Mouse (Mus musculus) heart, adult 2 months (tissue): ENCODE data around the gene Cfb. TPM values are rescaled to one million over a fixed set of nuclear protein-coding genes. Genes with fewer than 3 reads are reported as not detected.
"Not testable (repeated sequence)": the region's sequence is repeated elsewhere in the genome, so short reads cannot be mapped to it uniquely, and the experiment has no call there.

Source experiments
- DNase-seq, 2 experiments: peaks; one replicate each; pipeline ENCODE4 v3.0.0; 2021
- H3K27ac ChIP-seq: fragments of 200-600 bp; 2 replicates; pipeline ENCODE4 v1.8.1; 2022
- H3K27me3 ChIP-seq: fragments of 200-500 bp; 2 replicates; pipeline ENCODE4 v1.6.1; 2012; ENCODE audit warnings: mild to moderate bottlenecking, low read length, inconsistent platforms, mixed read lengths; ENCODE audit not compliant: control insufficient read depth, insufficient read depth
- H3K36me3 ChIP-seq: fragments of 200-500 bp; 2 replicates; pipeline ENCODE4 v1.6.1; 2012; ENCODE audit warnings: low read length, inconsistent platforms; ENCODE audit not compliant: control insufficient read depth, insufficient read depth
- H3K4me1 ChIP-seq: fragments of 200-500 bp; 2 replicates; pipeline ENCODE4 v1.6.1; 2011; ENCODE audit warnings: low read length; ENCODE audit not compliant: control insufficient read depth, insufficient read depth
- H3K4me3 ChIP-seq: fragments of 200-600 bp; 2 replicates; pipeline ENCODE4 v1.8.1; 2022
- H3K79me2 ChIP-seq: fragments of 200-500 bp; replicated peaks from 2 replicates; pipeline ENCODE4 v1.6.1; 2012; ENCODE audit warnings: mild to moderate bottlenecking, inconsistent platforms, low read length, moderate library complexity, mixed read lengths; ENCODE audit not compliant: control insufficient read depth, insufficient read depth
- H3K9ac ChIP-seq: fragments of 200-500 bp; 2 replicates; pipeline ENCODE4 v1.6.1; 2012; ENCODE audit warnings: low read depth, mild to moderate bottlenecking, control low read depth, inconsistent platforms, low read length, mixed read lengths
- CTCF ChIP-seq: fragments of 200-600 bp; IDR thresholded peaks from 2 replicates; pipeline ENCODE4 v1.8.1; 2022; ENCODE audit warnings: antibody characterized with exemption, mild to moderate bottlenecking, moderate library complexity
- EP300 ChIP-seq: fragments of 200-500 bp; IDR thresholded peaks from 2 replicates; pipeline ENCODE4 v1.6.1; 2011; ENCODE audit warnings: low read depth, low read length, control low read depth; ENCODE audit not compliant: insufficient read depth
- POLR2A ChIP-seq: fragments of 200-500 bp; IDR thresholded peaks from 2 replicates; pipeline ENCODE4 v1.6.1; 2011; ENCODE audit warnings: mild to moderate bottlenecking, low read depth, low read length, control low read depth; ENCODE audit not compliant: insufficient read depth
- WGBS: fragments of 180-500 bp; shearing (Covaris S2); methylation state at CpG from one replicate; pipeline ENCODE4 v1.1.7; 2018; 5-methylcytosine and 5-hydroxymethylcytosine counted together
- intact Hi-C: fragments of 180-260 bp; cut with DNase I; formaldehyde crosslinking; loops from one replicate; pipeline ENCODE4 v1.15.1; 2025
- polyA plus RNA-seq: library from polyadenylated mRNA; depleted of rRNA; stranded (reverse); fragments of >200 nt; gene quantifications from 2 replicates; pipeline ENCODE4 v1.2.3, GENCODE M21; 2012
- total RNA-seq, 2 experiments: library from RNA; stranded (reverse); gene quantifications; 2 replicates each; pipeline ENCODE4 v1.2.3; 2021

Gene Cfb
- total and polyA plus RNA-seq, 3 experiments = 2.6 to 5.7 (median 3.8) TPM

- Histone ChIP-seq H3K9ac (no peak overlapping the region), H3K27me3 (no peaks in the 10 kb centered on the region), H3K27ac (no peak overlapping the region), H3K4me1 (peaks cover 4% of the 10 kb centered on the region), H3K36me3 (no peaks in the 10 kb centered on the region), H3K79me2 (peaks cover 2% of the 10 kb centered on the region; the same call in 1 of the 2 replicates), H3K4me3 (no peak overlapping the region)
- no peak for DNase-seq
- WGBS = 84% methylated on average over 7 of the region's 7 CpGs
- no peak for TF ChIP-seq EP300
- TF ChIP-seq POLR2A = no peak
- no peak for TF ChIP-seq CTCF
- intact Hi-C loops = loop anchor here (5.0 to 10.0 kb wide), 2 partner anchors 144 to 406 kb away; partner anchors contain the start of genes Ddx39b and Lsm2
Measured at GRCm38 (mm10) chr17:34838785-34839184, 23.5 kb downstream of the Cfb start.

GRCm38 (mm10) chr17:34837464-34838324 lies 24.6 kb downstream of the Cfb start:
- intact Hi-C loops = loop anchor here (1.0 to 10.0 kb wide), 3 partner anchors 13 to 407 kb away; partner anchors contain the start of genes Ddx39b, Lsm2, Nelfe and Skiv2l
- TF ChIP-seq EP300 (no peak), POLR2A (no peak), CTCF (no peak)
- peak overlapping the region; percentile 67 for H3K9ac ChIP-seq
- 36% methylated on average over 43 of the region's 43 CpGs for WGBS
- no peak for DNase-seq
- H3K36me3 ChIP-seq = no peaks in the 10 kb centered on the region
- peaks cover 2% of the 10 kb centered on the region; the same call in 1 of the 2 replicates for H3K79me2 ChIP-seq
- H3K4me1 ChIP-seq = peaks cover 4% of the 10 kb centered on the region
- H3K4me3 ChIP-seq = peak overlapping the region; percentile 63
- H3K27me3 ChIP-seq = no peaks in the 10 kb centered on the region
- H3K27ac ChIP-seq = peak overlapping the region; percentile 74

- no peaks in the 10 kb centered on the region for H3K36me3 ChIP-seq
- H3K27ac ChIP-seq = peak within 1 kb of the TSS; percentile 74
- peaks cover 2% of the 10 kb centered on the region; the same call in 1 of the 2 replicates for H3K79me2 ChIP-seq
- peak; percentile 96 to 97 for DNase-seq
- intact Hi-C loops = loop anchor here (1.0 to 10.0 kb wide), 3 partner anchors 13 to 408 kb away; partner anchors contain the start of genes Ddx39b, Lsm2, Nelfe and Skiv2l
- no peaks in the 10 kb centered on the region for H3K27me3 ChIP-seq
- peaks cover 4% of the 10 kb centered on the region for H3K4me1 ChIP-seq
- H3K4me3 ChIP-seq = peak within 1 kb of the TSS; percentile 63
- H3K9ac ChIP-seq = peak within 1 kb of the TSS; percentile 71
- TF ChIP-seq EP300 = 0 out of 2 replicates have a peak, but pooled peaks have one; percentile 8
- TF ChIP-seq POLR2A = peak; percentile 89
- no peak for TF ChIP-seq CTCF
- WGBS = under 1% methylated on average over 40 of the region's 40 CpGs
Measured at GRCm38 (mm10) chr17:34836856-34837221, 25.5 kb downstream of the Cfb start, which contains the start of the genes Stk19 and Dxo. TSS of gene Stk19 (minus strand) at chr17:34836945. TSS of gene Dxo (plus strand) at chr17:34837019.

- Histone ChIP-seq H3K27ac (peak overlapping the region; percentile 74), H3K4me1 (peaks cover 4% of the 10 kb centered on the region), H3K4me3 (peak overlapping the region; percentile 63), H3K9ac (peak overlapping the region; percentile 71), H3K27me3 (no peaks in the 10 kb centered on the region), H3K36me3 (no peaks in the 10 kb centered on the region), H3K79me2 (peaks cover 2% of the 10 kb centered on the region; the same call in 1 of the 2 replicates)
- intact Hi-C loops = loop anchor here (5.0 to 10.0 kb wide), 2 partner anchors 146 to 408 kb away; partner anchors contain the start of genes Ddx39b and Lsm2
- DNase-seq = no peak
- no peak for TF ChIP-seq POLR2A
- TF ChIP-seq EP300 = no peak
- no peak for TF ChIP-seq CTCF
- 4% methylated on average over 48 of the region's 48 CpGs for WGBS
Measured at GRCm38 (mm10) chr17:34836155-34836855, 26.0 kb downstream of the Cfb start.

GRCm38 (mm10) chr17:34830776-34831175 lies 31.5 kb downstream of the Cfb start:
- not testable (repeated sequence) for H3K9ac ChIP-seq, H3K27ac ChIP-seq, H3K4me3 ChIP-seq, H3K4me1 ChIP-seq, H3K36me3 ChIP-seq, H3K79me2 ChIP-seq, H3K27me3 ChIP-seq, DNase-seq
- intact Hi-C loops = loop anchor here (10.0 kb wide), 1 partner anchor 414 kb away; the partner anchor contains the start of gene Ddx39b
- WGBS = 100% methylated on average over 1 of the region's 1 CpGs
